Mouse (Mus musculus) layer of hippocampus, adult 2 months (tissue): ENCODE measurements around the gene Ttn. TPM values are rescaled to one million over a fixed set of nuclear protein-coding genes. Genes with fewer than 3 reads are reported as not detected.
"Not testable (repeated sequence)": the region's sequence is repeated elsewhere in the genome, so short reads cannot be mapped to it uniquely, and the experiment has no call there.

Experiments
- DNase-seq, 2 experiments: peaks; one replicate each; pipeline ENCODE4 v3.0.0; 2022; ENCODE audit warnings: low spot score in 2 of 2
- H3K27ac ChIP-seq: fragments of 200-600 bp; 2 replicates; pipeline ENCODE4 v1.8.1; 2022
- H3K4me3 ChIP-seq: fragments of 200-600 bp; 2 replicates; pipeline ENCODE4 v1.8.1; 2022; ENCODE audit warnings: mild to moderate bottlenecking
- CTCF ChIP-seq: fragments of 200-600 bp; conservative IDR thresholded peaks from 2 replicates; pipeline ENCODE4 v1.8.1; 2022; ENCODE audit warnings: antibody characterized with exemption, mild to moderate bottlenecking, moderate library complexity
- long read RNA-seq, 2 experiments: library from polyadenylated mRNA; stranded (forward); transcript quantifications; one replicate each; pipeline ENCODE4 v2.0.0; 2021; ENCODE audit warnings: borderline mapping rate in 2 of 2
- total RNA-seq, 2 experiments: library from RNA; stranded (reverse); gene quantifications; 2 replicates each; pipeline ENCODE4 v1.2.3; 2021

Gene Ttn
- 1 to 10 TPM in 1 of 2 experiments, under 1 TPM in 1; 0.54 to 1.1 TPM for total RNA-seq
- long read RNA-seq, experiment 1: 0 reads
- long read RNA-seq, experiment 2: 0 reads

- TF ChIP-seq CTCF: no peak
- H3K4me3 ChIP-seq: no peak within 1 kb of the TSS
- DNase-seq: no peak
- H3K27ac ChIP-seq: no peak within 1 kb of the TSS
Measured at GRCm38 (mm10) chr2:76982391-76983145, at the start of gene Ttn. Gene Ttn, minus strand, starts transcription at chr2:76982547.

GRCm38 (mm10) chr2:77020649-77021048 lies 38.3 kb upstream of the Ttn start:
- no peak for TF ChIP-seq CTCF

GRCm38 (mm10) chr2:77017735-77018134 lies 35.4 kb upstream of the Ttn start:
- no peak for TF ChIP-seq CTCF
- no peak for DNase-seq
- H3K27ac ChIP-seq: no peak overlapping the region
- H3K4me3 ChIP-seq: no peak overlapping the region

More at GRCm38 (mm10) chr2:77020649-77021048, 38.3 kb upstream of the Ttn start:
- Histone ChIP-seq H3K4me3 (no peak overlapping the region), H3K27ac (no peak overlapping the region)
- no peak for DNase-seq

GRCm38 (mm10) chr2:77013449-77013848 lies 31.1 kb upstream of the Ttn start:
- H3K27ac ChIP-seq, H3K4me3 ChIP-seq, DNase-seq: not testable (repeated sequence)

- Histone ChIP-seq H3K4me3 (no peak overlapping the region), H3K27ac (no peak overlapping the region)
- no peak for TF ChIP-seq CTCF
- no peak for DNase-seq
Measured at GRCm38 (mm10) chr2:77011981-77012380, 29.6 kb upstream of the Ttn start.

- TF ChIP-seq CTCF: no peak
- no peak overlapping the region for H3K27ac ChIP-seq
- no peak for DNase-seq
- no peak overlapping the region for H3K4me3 ChIP-seq
Measured at GRCm38 (mm10) chr2:77007015-77007414, 24.7 kb upstream of the Ttn start.

GRCm38 (mm10) chr2:77003148-77003547 lies 20.8 kb upstream of the Ttn start:
- no peak for DNase-seq
- Histone ChIP-seq H3K27ac (no peak overlapping the region), H3K4me3 (no peak overlapping the region)
- TF ChIP-seq CTCF: no peak

- Histone ChIP-seq H3K4me3 (no peak overlapping the region), H3K27ac (no peak overlapping the region)
- TF ChIP-seq CTCF: no peak
- DNase-seq: no peak
Measured at GRCm38 (mm10) chr2:76998351-76998750, 16.0 kb upstream of the Ttn start.

- no peak for TF ChIP-seq CTCF
- Histone ChIP-seq H3K4me3 (no peak overlapping the region), H3K27ac (no peak overlapping the region)
- DNase-seq: peak; percentile 59 to 76
Measured at GRCm38 (mm10) chr2:76992493-76993201, 10.3 kb upstream of the Ttn start.

GRCm38 (mm10) chr2:76987317-76987716 lies 5.0 kb upstream of the Ttn start:
- no peak overlapping the region for H3K4me3 ChIP-seq
- DNase-seq: no peak
- no peak for TF ChIP-seq CTCF
- H3K27ac ChIP-seq: no peak overlapping the region

- no peak for TF ChIP-seq CTCF
- Histone ChIP-seq H3K4me3 (no peak overlapping the region), H3K27ac (no peak overlapping the region)
- DNase-seq: no peak
Measured at GRCm38 (mm10) chr2:76984384-76984783, 2.0 kb upstream of the Ttn start.

GRCm38 (mm10) chr2:76983601-76984000 lies 1.3 kb upstream of the Ttn start:
- H3K27ac ChIP-seq: no peak overlapping the region
- no peak overlapping the region for H3K4me3 ChIP-seq
- no peak for TF ChIP-seq CTCF
- DNase-seq: no peak

- no peak overlapping the region for H3K4me3 ChIP-seq
- TF ChIP-seq CTCF: no peak
- no peak for DNase-seq
- no peak overlapping the region for H3K27ac ChIP-seq
Measured at GRCm38 (mm10) chr2:76981717-76982116, 630 bp downstream of the Ttn start.

- no peak overlapping the region for H3K4me3 ChIP-seq
- TF ChIP-seq CTCF: peak; percentile 81
- no peak for DNase-seq
- no peak overlapping the region for H3K27ac ChIP-seq
Measured at GRCm38 (mm10) chr2:76980146-76980545, 2.2 kb downstream of the Ttn start.
